ENCODE assay signal across 29 mouse cellular contexts in genomic region chr1:118446006-118446405, GRCm38 (mm10). TPM values are rescaled to one million over a fixed set of nuclear protein-coding genes. Genes with fewer than 3 reads are reported as not detected.
DNase-seq lines count a peak whose midpoint lies in the region; ATAC-seq and TF ChIP-seq lines count a peak whose summit lies in the region.
"Had no signal": no experiment of that assay in that cellular context is flagged by ENCODE, and none has a peak within 500 bp of the region (broad histone marks: within the 10 kb centered on the region; RNA-seq: fewer than 3 reads in every experiment).

No protein-coding gene starts in this region.

- 73% methylated on average over 3 of the region's 3 CpGs for WGBS in heart, embryonic 16.5 days
- 70% methylated on average over 3 of the region's 3 CpGs for WGBS in heart, adult 2 months

- H3K27me3 ChIP-seq in heart, embryonic 16.5 days (ENCODE audit: control insufficient read depth, insufficient read depth, low read length) = no peaks in the 10 kb centered on the region
- no peaks in the 10 kb centered on the region for H3K27me3 ChIP-seq in heart, adult 2 months (ENCODE audit: control insufficient read depth, insufficient read depth, low read length)
- H3K27me3 ChIP-seq: CH12.LX; hindbrain, embryonic 13.5 days; kidney, embryonic 15.5 days; limb, embryonic 15.5 days; liver, embryonic 13.5 days; megakaryocyte, embryonic 14.5 days; midbrain, embryonic 12.5 days; neural tube, embryonic 13.5 days had no signal

- no peak for TF ChIP-seq POLR2A in heart, adult 2 months (IDR thresholded peaks at IDR 0.05; ENCODE audit: insufficient read depth, low read depth, low read length)

- ATAC-seq in heart, embryonic 16.5 days (replicated peaks; ENCODE audit: extremely low read depth, insufficient read depth, low FRiP score) = peak; percentile 49; the same call in 1 of the 2 replicates
- ATAC-seq: activated CD4-positive, CD25-positive, alpha-beta regulatory T cell, adult 4 months; forebrain, embryonic 16.5 days; lung, postnatal 0 days had no signal

- H3K36me3 ChIP-seq in heart, embryonic 16.5 days (ENCODE audit: control insufficient read depth, insufficient read depth) = no peaks in the 10 kb centered on the region
- H3K36me3 ChIP-seq in heart, adult 2 months (ENCODE audit: control insufficient read depth, insufficient read depth, low read length) = peaks cover 2% of the 10 kb centered on the region; the same call in 1 of the 2 replicates
- H3K36me3 ChIP-seq: hindbrain, embryonic 13.5 days; kidney, embryonic 15.5 days; limb, embryonic 10.5 days; limb, embryonic 15.5 days; midbrain, embryonic 12.5 days; neural tube, embryonic 13.5 days had no signal

- DNase-seq in gastrocnemius, adult 2 months = no peak
- DNase-seq in gastrocnemius, adult 18-20 months (ENCODE audit: low spot score) = no peak
- DNase-seq in heart, adult 2 months = no peak
- DNase-seq in thymus, postnatal 10 days (ENCODE audit: low spot score in 2 of 2) = peak; percentile 49 to 53
- DNase-seq in kidney, postnatal 4 days = no peak
- no peak for DNase-seq in cerebellum, adult 11-12 months
- DNase-seq: adrenal gland, adult 2 months; kidney, adult 18-20 months; kidney, postnatal 25 days; layer of hippocampus, postnatal 36 days; liver, embryonic 13.5 days; lung, adult 18-20 months; lung, postnatal 4 days; right cerebral cortex, postnatal 4 days had no signal

- no peak for TF ChIP-seq EP300 in heart, adult 2 months (IDR thresholded peaks at IDR 0.05; ENCODE audit: insufficient read depth, low read depth, low read length)

- peaks cover 40% of the 10 kb centered on the region for H3K4me1 ChIP-seq in heart, embryonic 16.5 days (ENCODE audit: control insufficient read depth, insufficient read depth, low read length)
- peaks cover 14% of the 10 kb centered on the region for H3K4me1 ChIP-seq in heart, adult 2 months (ENCODE audit: control insufficient read depth, insufficient read depth, low read length)
- H3K4me1 ChIP-seq: limb, embryonic 10.5 days had no signal

- peak overlapping the region; percentile 52 for H3K4me3 ChIP-seq in gastrocnemius, adult 2 months
- no peak overlapping the region for H3K4me3 ChIP-seq in heart, embryonic 16.5 days (ENCODE audit: low read length)
- H3K4me3 ChIP-seq in heart, adult 2 months = no peak overlapping the region
- H3K4me3 ChIP-seq: erythroblast, embryonic 14.5 days; hindbrain, embryonic 13.5 days; kidney, embryonic 15.5 days; layer of hippocampus, adult 2 months; limb, embryonic 10.5 days; limb, embryonic 15.5 days; liver, embryonic 13.5 days; megakaryocyte, embryonic 14.5 days; midbrain, embryonic 12.5 days; neural tube, embryonic 13.5 days had no signal

- H3K9ac ChIP-seq in heart, embryonic 16.5 days (ENCODE audit: low read length) = no peak overlapping the region
- no peak overlapping the region for H3K9ac ChIP-seq in heart, adult 2 months (ENCODE audit: low read depth, low read length)
- H3K9ac ChIP-seq: hindbrain, embryonic 13.5 days; kidney, embryonic 15.5 days; limb, embryonic 15.5 days; liver, embryonic 13.5 days; midbrain, embryonic 12.5 days; neural tube, embryonic 13.5 days had no signal

- H3K9me3 ChIP-seq in heart, embryonic 16.5 days (replicated peaks; ENCODE audit: control insufficient read depth, low read length) = no peaks in the 10 kb centered on the region
- H3K9me3 ChIP-seq: hindbrain, embryonic 13.5 days; kidney, embryonic 15.5 days; limb, embryonic 10.5 days; limb, embryonic 15.5 days; liver, embryonic 13.5 days; midbrain, embryonic 12.5 days; neural tube, embryonic 13.5 days had no signal

- TF ChIP-seq CTCF in gastrocnemius, adult 2 months (IDR thresholded peaks at IDR 0.05) = no peak
- no peak for TF ChIP-seq CTCF in heart, adult 2 months (IDR thresholded peaks at IDR 0.05)

- H3K27ac ChIP-seq in gastrocnemius, adult 2 months = peak overlapping the region; percentile 92
- H3K27ac ChIP-seq in heart, embryonic 16.5 days (ENCODE audit: low read length) = peak overlapping the region; percentile 15; the same call in 1 of the 2 replicates
- no peak overlapping the region for H3K27ac ChIP-seq in heart, adult 2 months
- H3K27ac ChIP-seq: kidney, embryonic 15.5 days; layer of hippocampus, adult 2 months; limb, embryonic 10.5 days; liver, embryonic 13.5 days; midbrain, embryonic 12.5 days; stomach, postnatal 0 days had no signal

- intact Hi-C loops in gastrocnemius, adult 2 months (cut with DNase I) = no loop called here
- intact Hi-C loops in heart, adult 2 months (cut with DNase I) = no loop called here

- peaks cover 6% of the 10 kb centered on the region for H3K79me2 ChIP-seq in heart, adult 2 months (replicated peaks; ENCODE audit: control insufficient read depth, insufficient read depth, low read length)

- no peak overlapping the region for H3K4me2 ChIP-seq in heart, embryonic 16.5 days (ENCODE audit: low read depth, low read length)
- H3K4me2 ChIP-seq: hindbrain, embryonic 13.5 days; kidney, embryonic 15.5 days; limb, embryonic 15.5 days; liver, embryonic 13.5 days; midbrain, embryonic 12.5 days; neural tube, embryonic 13.5 days had no signal

RNA-seq across cellular contexts. Expression of gene Clasp1, which starts 57.1 kb away (rescaled TPM):
- total RNA-seq in gastrocnemius, adult 2 months (2021) = 10 to 100 TPM; 45.9 to 50.5 TPM
- total RNA-seq in gastrocnemius, adult 18-20 months (2021) = 10 to 100 TPM; 45.3 to 47.4 TPM
- polyA plus RNA-seq in heart, embryonic 16.5 days (2015; fragmentation: Nextera tagmentation; extraction: Ambion mirVana) = 86.8 and 101 TPM in 2 replicates
- 100 to 1,000 TPM; 323 to 407 TPM for total RNA-seq in heart, adult 2 months (2021)
- 148 and 198 TPM in 2 replicates for polyA plus RNA-seq in heart, adult 2 months (2012; rRNA removed)

Comparison
In these comparisons a context has a peak if more than half of its experiments do, and no peak if none do; other contexts are left out.
1. DNase-seq: peak in thymus, postnatal 10 days (2 of 2); none in gastrocnemius, adult 2 months (single experiment), gastrocnemius, adult 18-20 months (single experiment), heart, adult 2 months (0 of 2), kidney, postnatal 4 days (0 of 2) and cerebellum, adult 11-12 months (single experiment).
2. RNA of gene Clasp1, which starts 57.1 kb away (total RNA-seq): 323 to 407 TPM in heart, adult 2 months; 45.9 to 50.5 TPM in gastrocnemius, adult 2 months and 45.3 to 47.4 TPM in gastrocnemius, adult 18-20 months; every median in the first group is over 4 times any median in the second.